Mouse (Mus musculus) embryonic facial prominence, embryonic 15.5 days (tissue): Measurements from ENCODE around the gene Adgrf5. TPM values are rescaled to one million over a fixed set of nuclear protein-coding genes. Genes with fewer than 3 reads are reported as not detected.

ENCODE experiments used
- ATAC-seq: fragments of 200-750 bp; cut with Nextera tagmentation; 2 replicates; pipeline ENCODE4 v1.8.0; 2017; ENCODE audit warnings: low read depth, moderate TSS enrichment; ENCODE audit not compliant: insufficient number of reproducible peaks, low FRiP score, low TSS enrichment
- H3K27ac ChIP-seq: fragments of 300-500 bp; sonication (generic); replicated peaks from 2 replicates; pipeline ENCODE4 v1.5.1; 2015; ENCODE audit warnings: mild to moderate bottlenecking, inconsistent platforms
- H3K27me3 ChIP-seq: fragments of 300-500 bp; sonication (generic); 2 replicates; pipeline ENCODE4 v1.6.1; 2015; ENCODE audit warnings: inconsistent platforms
- H3K36me3 ChIP-seq: fragments of 300-500 bp; sonication (generic); 2 replicates; pipeline ENCODE4 v1.6.1; 2015; ENCODE audit warnings: mild to moderate bottlenecking, inconsistent platforms
- H3K4me1 ChIP-seq: fragments of 300-500 bp; sonication (generic); 2 replicates; pipeline ENCODE4 v1.6.1; 2015; ENCODE audit warnings: inconsistent platforms
- H3K4me2 ChIP-seq: fragments of 300-500 bp; sonication (generic); replicated peaks from 2 replicates; pipeline ENCODE4 v1.6.1; 2015; ENCODE audit warnings: mild to moderate bottlenecking, inconsistent platforms
- H3K4me3 ChIP-seq: fragments of 300-500 bp; sonication (generic); replicated peaks from 2 replicates; pipeline ENCODE4 v1.5.1; 2015; ENCODE audit warnings: mild to moderate bottlenecking, inconsistent platforms
- H3K9ac ChIP-seq: fragments of 300-500 bp; sonication (generic); 2 replicates; pipeline ENCODE4 v1.6.1; 2015; ENCODE audit warnings: inconsistent platforms
- H3K9me3 ChIP-seq: fragments of 300-500 bp; sonication (generic); replicated peaks from 2 replicates; pipeline ENCODE4 v1.6.1; 2016; ENCODE audit warnings: inconsistent platforms
- WGBS: fragments of 180-500 bp; shearing (Covaris S2); methylation state at CpG from one replicate; pipeline ENCODE4 v1.1.7; 2015; 5-methylcytosine and 5-hydroxymethylcytosine counted together
- polyA plus RNA-seq: library from polyadenylated mRNA; unstranded; fragments of >200 nt; fragmentation: Nextera tagmentation; extraction: Ambion mirVana; gene quantifications from 2 replicates; pipeline ENCODE4 v1.2.1, GENCODE M21; 2015

Gene Adgrf5
- polyA plus RNA-seq, 1 experiment from 2014 or later: 10.9 TPM

DNA sequence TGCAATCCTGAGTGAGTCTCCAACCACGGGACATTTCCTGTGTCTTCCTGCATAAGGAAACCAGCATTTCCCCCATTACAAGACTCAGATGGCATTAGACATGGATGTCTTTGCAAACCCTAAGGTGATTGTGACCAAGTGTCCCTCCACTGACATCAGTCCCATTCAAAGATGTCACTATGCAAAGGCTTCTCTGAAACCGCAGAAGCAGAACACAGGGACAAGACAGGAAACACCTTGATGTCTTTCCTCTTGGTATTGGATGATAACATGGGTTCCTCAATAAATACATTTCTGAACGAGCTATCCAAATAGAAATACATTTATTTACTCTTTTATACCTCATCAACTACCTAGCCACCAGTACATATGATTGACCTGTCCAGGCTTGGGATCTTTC is 141.0 kb downstream of the Adgrf5 start:
- Histone ChIP-seq H3K27ac (no peak overlapping the region), H3K36me3 (no peaks in the 10 kb centered on the region), H3K4me1 (no peaks in the 10 kb centered on the region), H3K27me3 (no peaks in the 10 kb centered on the region), H3K4me2 (no peak overlapping the region), H3K9me3 (no peaks in the 10 kb centered on the region), H3K9ac (no peak overlapping the region), H3K4me3 (no peak overlapping the region)
- 73% methylated on average over 3 of the region's 3 CpGs for WGBS
- ATAC-seq: no peak

DNA sequence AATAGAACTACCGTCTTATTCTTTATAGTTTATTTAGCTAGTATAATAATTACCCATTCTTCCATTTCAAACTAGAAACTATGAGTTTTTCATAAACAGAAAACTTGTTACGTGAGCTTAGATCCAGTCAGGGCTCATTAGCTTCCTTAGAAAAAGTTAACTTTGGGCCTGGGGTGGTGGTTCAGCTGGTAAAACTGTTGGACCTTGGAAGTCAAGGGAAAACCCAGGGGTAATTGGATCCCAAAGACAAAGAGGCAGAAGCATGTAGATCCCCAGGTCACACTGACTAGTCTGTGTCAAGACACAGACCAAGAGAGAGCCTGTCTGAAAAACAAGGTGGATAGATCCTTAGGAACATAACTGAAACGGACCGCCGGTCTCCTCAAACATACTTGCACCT is 141.4 kb downstream of the Adgrf5 start:
- Histone ChIP-seq H3K4me3 (no peak overlapping the region), H3K27ac (no peak overlapping the region), H3K9me3 (no peaks in the 10 kb centered on the region), H3K9ac (no peak overlapping the region), H3K27me3 (no peaks in the 10 kb centered on the region), H3K4me1 (no peaks in the 10 kb centered on the region), H3K36me3 (no peaks in the 10 kb centered on the region), H3K4me2 (no peak overlapping the region)
- ATAC-seq: no peak
- 91% methylated on average over 5 of the region's 5 CpGs for WGBS

DNA sequence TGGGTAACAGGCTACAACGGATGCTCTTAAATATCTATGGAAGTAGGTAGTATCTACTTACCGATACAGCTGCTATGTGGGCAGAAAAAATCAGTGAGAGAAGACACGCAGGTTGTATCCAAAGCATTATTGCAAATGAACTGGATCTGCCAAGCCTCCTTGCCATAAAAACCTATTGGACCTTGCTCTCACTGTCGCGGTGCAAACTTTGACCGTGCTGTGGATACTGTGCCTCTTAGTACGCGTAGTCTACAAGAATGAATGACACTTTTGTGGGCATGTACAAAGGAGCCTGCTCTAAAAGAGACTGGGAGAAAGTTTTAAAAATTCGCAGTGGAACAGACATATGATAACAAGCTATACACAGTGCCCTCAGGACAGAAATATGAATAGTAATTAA is 142.3 kb downstream of the Adgrf5 start, which contains the start of gene Mep1a:
Gene Mep1a, minus strand, starts transcription at position 221 of the 400 bp plus-strand sequence.
- H3K27ac ChIP-seq: no peak within 1 kb of the TSS
- H3K4me3 ChIP-seq: no peak within 1 kb of the TSS
- H3K4me1 ChIP-seq: no peaks in the 10 kb centered on the region
- no peaks in the 10 kb centered on the region for H3K36me3 ChIP-seq
- no peaks in the 10 kb centered on the region for H3K27me3 ChIP-seq
- WGBS: 81% methylated on average over 9 of the region's 9 CpGs
- ATAC-seq: no peak
- no peaks in the 10 kb centered on the region for H3K9me3 ChIP-seq
- H3K4me2 ChIP-seq: no peak within 1 kb of the TSS
- H3K9ac ChIP-seq: no peak within 1 kb of the TSS

DNA sequence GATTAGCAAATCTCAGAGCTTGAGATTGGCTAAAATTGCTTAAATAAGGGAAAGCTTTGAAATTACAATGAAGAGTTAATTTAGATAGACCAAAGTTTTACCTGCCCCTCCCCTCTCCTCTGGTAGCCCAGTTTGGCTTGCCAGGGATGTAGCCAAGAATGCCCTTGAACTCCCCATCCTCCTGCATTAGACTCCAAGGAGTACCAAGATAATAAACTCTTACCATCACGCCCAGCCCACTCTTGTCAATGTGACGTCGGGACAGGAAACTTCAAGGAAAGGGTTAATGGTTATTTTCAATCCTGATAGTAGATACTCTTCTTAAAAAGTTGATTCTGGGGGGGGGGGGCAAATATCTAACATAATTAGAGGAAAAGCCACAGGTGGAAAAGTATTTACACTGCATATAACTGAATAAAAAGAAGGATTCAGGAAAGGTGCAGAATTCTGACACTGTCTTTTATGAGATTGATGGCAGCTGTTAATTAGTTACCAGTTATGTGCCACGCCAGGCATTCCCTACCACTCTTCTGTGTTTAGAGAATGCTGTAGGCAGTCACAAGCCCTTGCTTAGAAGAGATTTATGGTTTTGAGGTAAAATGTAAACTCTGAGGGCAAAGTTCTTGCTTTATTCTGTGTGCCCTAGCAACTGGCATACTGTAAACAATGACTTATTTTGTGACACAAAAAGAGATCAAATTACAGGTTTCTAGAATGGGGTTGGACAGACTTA is 143.8 kb downstream of the Adgrf5 start:
- ATAC-seq: no peak
- WGBS: 63% methylated on average over 4 of the region's 4 CpGs
- no peaks in the 10 kb centered on the region for H3K36me3 ChIP-seq
- H3K27ac ChIP-seq: no peak overlapping the region
- no peaks in the 10 kb centered on the region for H3K4me1 ChIP-seq
- no peak overlapping the region for H3K4me2 ChIP-seq
- no peaks in the 10 kb centered on the region for H3K9me3 ChIP-seq
- H3K4me3 ChIP-seq: no peak overlapping the region
- H3K9ac ChIP-seq: no peak overlapping the region
- H3K27me3 ChIP-seq: no peaks in the 10 kb centered on the region

DNA sequence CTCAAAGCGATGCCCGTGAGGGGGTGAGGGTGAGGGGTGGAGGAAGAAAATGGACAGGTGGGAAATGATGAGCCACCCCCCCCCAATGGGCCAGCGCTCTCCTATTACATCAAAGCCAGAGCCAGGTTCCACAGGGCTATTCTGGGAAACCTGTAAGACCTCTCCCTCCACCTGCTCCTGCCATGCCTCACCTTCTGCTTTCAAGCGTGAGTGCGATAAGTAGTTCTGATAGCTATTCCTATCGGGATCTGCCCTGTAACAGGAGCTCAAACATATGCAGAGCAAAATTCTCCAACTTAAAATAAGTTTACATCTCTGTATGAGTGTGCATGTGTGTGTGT is 144.3 kb downstream of the Adgrf5 start:
- H3K27ac ChIP-seq: no peak overlapping the region
- H3K9me3 ChIP-seq: no peaks in the 10 kb centered on the region
- H3K4me1 ChIP-seq: no peaks in the 10 kb centered on the region
- no peaks in the 10 kb centered on the region for H3K27me3 ChIP-seq
- H3K36me3 ChIP-seq: no peaks in the 10 kb centered on the region
- no peak overlapping the region for H3K4me3 ChIP-seq
- H3K4me2 ChIP-seq: no peak overlapping the region
- 65% methylated on average over 6 of the region's 6 CpGs for whole genome bisulfite sequencing
- H3K9ac ChIP-seq: no peak overlapping the region
- ATAC-seq: no peak

Other genes starting within 250 kb of the Adgrf5 start
- 0.04 TPM in 2 replicates for gene Adgrf1, start 90.1 kb upstream of the Adgrf5 start, polyA plus RNA-seq
- 0.25 and 0.40 TPM in 2 replicates for gene Mep1a, start 142.4 kb downstream of the Adgrf5 start, polyA plus RNA-seq
- 0.59 and 1.3 TPM in 2 replicates for gene Ankrd66, start 183.2 kb downstream of the Adgrf5 start, polyA plus RNA-seq
- 12.5 and 14.6 TPM in 2 replicates for gene Pla2g7, start 207.6 kb downstream of the Adgrf5 start, polyA plus RNA-seq